21 mouse cellular contexts compared by ENCODE assay signal in the genomic region with DNA sequence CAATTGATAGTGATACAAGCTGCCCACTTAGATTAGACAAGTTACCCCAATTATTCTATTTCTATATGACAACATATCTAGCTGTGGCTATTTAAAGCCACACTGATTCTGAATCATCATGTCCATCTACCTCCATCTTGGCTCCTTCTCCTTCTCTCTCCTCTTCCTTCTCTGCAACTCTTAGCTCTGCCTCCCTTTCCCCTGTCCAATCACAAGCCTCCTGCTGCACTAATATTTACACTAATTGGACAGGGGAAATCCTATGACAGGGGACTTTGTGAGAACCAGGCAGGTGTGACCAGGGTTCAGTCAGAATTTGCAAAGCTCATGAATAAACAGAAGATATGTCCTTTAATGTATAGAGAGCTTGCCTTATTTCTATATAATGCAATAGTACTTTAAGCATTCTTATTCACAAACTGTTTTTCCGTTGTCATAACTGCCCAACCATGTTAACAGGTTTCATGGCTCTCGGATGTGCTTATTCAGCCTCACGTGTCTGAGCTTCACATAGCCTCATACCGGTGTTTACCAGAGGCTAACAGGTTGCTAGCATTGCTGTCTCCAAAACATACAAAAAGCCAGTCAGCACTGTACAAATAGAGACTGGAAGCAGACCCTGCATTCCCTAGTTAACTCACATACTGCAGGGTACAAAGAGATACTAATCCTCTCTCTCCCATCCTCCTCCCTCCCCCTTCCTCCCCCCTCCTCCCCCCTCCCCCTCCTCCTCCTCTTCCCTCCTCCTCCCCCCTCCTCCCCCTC. TPM values are rescaled to one million over a fixed set of nuclear protein-coding genes. Genes with fewer than 3 reads are reported as not detected.
DNase-seq lines count a peak whose midpoint lies in the region; ATAC-seq and TF ChIP-seq lines count a peak whose summit lies in the region.
"Had no signal": no experiment of that assay in that cellular context is flagged by ENCODE, and none has a peak within 500 bp of the region (broad histone marks: within the 10 kb centered on the region; RNA-seq: fewer than 3 reads in every experiment).

No protein-coding gene starts in this region.

- H3K4me2 ChIP-seq in stomach, embryonic 16.5 days (ENCODE audit: low read depth, low read length) = no peak overlapping the region
- no peak overlapping the region for H3K4me2 ChIP-seq in liver, embryonic 12.5 days
- H3K4me2 ChIP-seq: forebrain, embryonic 13.5 days; heart, embryonic 15.5 days had no signal

- peaks cover 23% of the 10 kb centered on the region for H3K4me1 ChIP-seq in heart, embryonic 10.5 days
- H3K4me1 ChIP-seq in MEL (ENCODE audit: control insufficient read depth in 1 of 2, insufficient read depth in 2 of 2, low read length in 2 of 2) = peaks cover 0 to 18% of the 10 kb centered on the region in 2 experiments; a peak in 3 of 4 replicates
- H3K4me1 ChIP-seq in stomach, embryonic 16.5 days (ENCODE audit: control insufficient read depth, insufficient read depth, low read length) = peaks cover 9% of the 10 kb centered on the region; the same call in 1 of the 2 replicates
- peaks cover 18% of the 10 kb centered on the region for H3K4me1 ChIP-seq in liver, embryonic 12.5 days

- H3K9me3 ChIP-seq in heart, embryonic 10.5 days = no peaks in the 10 kb centered on the region
- H3K9me3 ChIP-seq in MEL (replicated peaks; ENCODE audit: insufficient read depth, low read length) = no peaks in the 10 kb centered on the region
- no peaks in the 10 kb centered on the region for H3K9me3 ChIP-seq in stomach, embryonic 16.5 days (replicated peaks; ENCODE audit: control insufficient read depth, low read length)
- no peaks in the 10 kb centered on the region for H3K9me3 ChIP-seq in liver, embryonic 12.5 days (replicated peaks)
- H3K9me3 ChIP-seq: forebrain, embryonic 13.5 days; heart, embryonic 15.5 days; megakaryocyte, embryonic 14.5 days had no signal

- H3K4me3 ChIP-seq in heart, embryonic 10.5 days = no peak overlapping the region
- H3K4me3 ChIP-seq in MEL (ENCODE audit: control insufficient read depth in 1 of 2, insufficient read depth in 1 of 2, low read depth in 2 of 2, low read length in 2 of 2) = no peak overlapping the region
- no peak overlapping the region for H3K4me3 ChIP-seq in stomach, embryonic 16.5 days (replicated peaks; ENCODE audit: low read length)
- H3K4me3 ChIP-seq in liver, embryonic 12.5 days = no peak overlapping the region
- H3K4me3 ChIP-seq: forebrain, embryonic 13.5 days; heart, embryonic 15.5 days; megakaryocyte, embryonic 14.5 days; myocyte had no signal

- no peaks in the 10 kb centered on the region for H3K79me2 ChIP-seq in MEL (ENCODE audit: control insufficient read depth, insufficient read depth, low read length, poor library complexity)

- DNase-seq in heart, embryonic 10.5 days (ENCODE audit: low spot score) = no peak
- DNase-seq in heart, postnatal 4 days = no peak
- peak; percentile 28 for DNase-seq in lung, postnatal 36 days
- DNase-seq in lung, postnatal 10 days = no peak
- peak; percentile 32 for DNase-seq in MEL (ENCODE audit: low read depth, low spot score)
- DNase-seq in spleen, adult 12 weeks (ENCODE audit: low spot score) = no peak
- DNase-seq: cerebellum, adult 8-10 months; gastrocnemius, postnatal 14 days; heart, adult 18-20 months; kidney, adult 8-10 months; kidney, postnatal 36 days; left cerebral cortex, postnatal 4 days; liver; liver, postnatal 0 days; lung, postnatal 14 days had no signal

- WGBS in heart, embryonic 10.5 days = 85% methylated on average over 4 of the region's 4 CpGs
- 79% methylated on average over 4 of the region's 4 CpGs for WGBS in stomach, embryonic 16.5 days
- 70% methylated on average over 4 of the region's 4 CpGs for WGBS in liver, embryonic 12.5 days (ENCODE audit: insufficient replicate concordance)

- no peak for TF ChIP-seq POLR2A in MEL (IDR thresholded peaks at IDR 0.05; ENCODE audit: control insufficient read depth in 1 of 2, insufficient read depth in 1 of 2, low read depth in 1 of 2, low read length in 2 of 2, poor library complexity in 1 of 2)

- H3K27me3 ChIP-seq in heart, embryonic 10.5 days (ENCODE audit: insufficient read depth, poor library complexity, severe bottlenecking) = no peaks in the 10 kb centered on the region
- no peaks in the 10 kb centered on the region for H3K27me3 ChIP-seq in MEL (ENCODE audit: control insufficient read depth in 1 of 2, insufficient read depth in 2 of 2, low read length in 2 of 2)
- no peaks in the 10 kb centered on the region for H3K27me3 ChIP-seq in stomach, embryonic 16.5 days (ENCODE audit: control insufficient read depth, insufficient read depth, low read length)
- H3K27me3 ChIP-seq in liver, embryonic 12.5 days (replicated peaks) = no peaks in the 10 kb centered on the region
- H3K27me3 ChIP-seq: forebrain, embryonic 13.5 days; heart, embryonic 15.5 days; megakaryocyte, embryonic 14.5 days had no signal

- H3K36me3 ChIP-seq in heart, embryonic 10.5 days = no peaks in the 10 kb centered on the region
- H3K36me3 ChIP-seq in MEL (ENCODE audit: control insufficient read depth in 1 of 2, insufficient read depth in 2 of 2, low read length in 2 of 2) = peaks cover 0 to 22% of the 10 kb centered on the region in 2 experiments; a peak in 2 of 4 replicates
- no peaks in the 10 kb centered on the region for H3K36me3 ChIP-seq in stomach, embryonic 16.5 days (ENCODE audit: control insufficient read depth, insufficient read depth, low read length)
- H3K36me3 ChIP-seq in liver, embryonic 12.5 days = no peaks in the 10 kb centered on the region
- H3K36me3 ChIP-seq: heart, embryonic 15.5 days had no signal

- TF ChIP-seq RAD21 in MEL (IDR thresholded peaks at IDR 0.05; ENCODE audit: low read depth, low read length) = no peak

- no peak overlapping the region for H3K9ac ChIP-seq in MEL (ENCODE audit: control insufficient read depth, low read depth, low read length, poor library complexity, severe bottlenecking)
- H3K9ac ChIP-seq in stomach, embryonic 16.5 days (ENCODE audit: low read length) = no peak overlapping the region
- H3K9ac ChIP-seq in liver, embryonic 12.5 days = no peak overlapping the region
- H3K9ac ChIP-seq: forebrain, embryonic 13.5 days; heart, embryonic 15.5 days; liver, postnatal 0 days had no signal

- H3K27ac ChIP-seq in heart, embryonic 10.5 days = peak overlapping the region; percentile 42; the same call in 1 of the 2 replicates
- H3K27ac ChIP-seq in MEL (ENCODE audit: control insufficient read depth, low read depth, low read length) = no peak overlapping the region
- no peak overlapping the region for H3K27ac ChIP-seq in stomach, embryonic 16.5 days (ENCODE audit: low read length)
- no peak overlapping the region for H3K27ac ChIP-seq in liver, embryonic 12.5 days
- H3K27ac ChIP-seq: forebrain, embryonic 13.5 days; heart, embryonic 15.5 days had no signal

- TF ChIP-seq EP300 in MEL (IDR thresholded peaks at IDR 0.05; ENCODE audit: low read depth in 1 of 2, low read length in 2 of 2) = no peak

- TF ChIP-seq CTCF in MEL (IDR thresholded peaks at IDR 0.05 in 2 of 3, conservative IDR thresholded peaks at IDR 0.05 in 1 of 3; ENCODE audit: control insufficient read depth in 1 of 3, insufficient read depth in 1 of 3, low read depth in 2 of 3, low read length in 3 of 3, poor library complexity in 1 of 3, severe bottlenecking in 1 of 3) = no peak

- peak; percentile 41; the same call in 1 of the 2 replicates for ATAC-seq in stomach, embryonic 16.5 days (ENCODE audit: insufficient read depth, low FRiP score)
- no peak for ATAC-seq in liver, embryonic 12.5 days
- ATAC-seq: forebrain, embryonic 13.5 days; liver, postnatal 0 days had no signal

TF ChIP-seq in MEL, 35 proteins besides CTCF, POLR2A, EP300 and RAD21:
- TF ChIP-seq UBTF (IDR thresholded peaks at IDR 0.05; ENCODE audit: borderline replicate concordance, insufficient read depth, low read depth, low read length) = no peak
- TF ChIP-seq ETS1 (IDR thresholded peaks at IDR 0.05; ENCODE audit: low read depth, low read length) = no peak
- TF ChIP-seq ZNF384 (IDR thresholded peaks at IDR 0.05; ENCODE audit: low read depth, low read length) = no peak
- TF ChIP-seq E2F4 (IDR thresholded peaks at IDR 0.05; ENCODE audit: borderline replicate concordance, low read depth, low read length) = no peak
- TF ChIP-seq NELFE (IDR thresholded peaks at IDR 0.05; ENCODE audit: low read depth, low read length) = no peak
- TF ChIP-seq SMC3 (IDR thresholded peaks at IDR 0.05; ENCODE audit: low read depth, low read length) = no peak
- TF ChIP-seq ELF1 (IDR thresholded peaks at IDR 0.05; ENCODE audit: low read depth, low read length) = no peak
- no peak for TF ChIP-seq MYC (IDR thresholded peaks at IDR 0.05; ENCODE audit: low read depth, low read length)
- TF ChIP-seq USF1 (IDR thresholded peaks at IDR 0.05; ENCODE audit: low read depth, low read length) = no peak
- TF ChIP-seq TAL1 (IDR thresholded peaks at IDR 0.05; ENCODE audit: low read length) = no peak
- no peak for TF ChIP-seq TBP (IDR thresholded peaks at IDR 0.05; ENCODE audit: low read depth, low read length)

RNA-seq across cellular contexts. Expression of a gene that starts 50.2 kb away (rescaled TPM):
- polyA plus RNA-seq in heart, embryonic 10.5 days (2016; fragmentation: Nextera tagmentation; extraction: Ambion mirVana) = 6.3 and 6.6 TPM in 2 replicates
- 1 to 10 TPM; 4.6 to 4.9 TPM for total RNA-seq in heart, postnatal 4 days (2021)
- total RNA-seq in MEL (2012; rRNA removed) = 2.6 and 2.8 TPM in 2 replicates
- 1 to 10 TPM in 1 of 2 experiments, not detected in 1; 4.6 TPM for polyA plus RNA-seq in MEL (2012; ENCODE audit: insufficient read depth in 1 of 2, insufficient read length in 2 of 2, low read depth in 1 of 2, low replicate concordance in 2 of 2, missing spikeins in 1 of 2)
- polyA plus RNA-seq in stomach, embryonic 16.5 days (2015; fragmentation: Nextera tagmentation; extraction: Ambion mirVana) = 8.4 and 9.1 TPM in 2 replicates
- polyA plus RNA-seq in liver, embryonic 12.5 days (2016; fragmentation: Nextera tagmentation; extraction: Ambion mirVana) = 2.8 and 3.4 TPM in 2 replicates

Comparison
In these comparisons a context has a peak if more than half of its experiments do, and no peak if none do; other contexts are left out.
1. DNase-seq: peak in lung, postnatal 36 days (single experiment) and MEL (single experiment); none in heart, embryonic 10.5 days (single experiment), heart, postnatal 4 days (single experiment), lung, postnatal 10 days (single experiment) and spleen, adult 12 weeks (single experiment).